Mouse (Mus musculus): ENCODE results near the gene Taar1. TPM values are rescaled to one million over a fixed set of nuclear protein-coding genes. Genes with fewer than 3 reads are reported as not detected.

Gene Taar1
- total RNA-seq, 2 experiments from 2014 or later = not detected

- ATAC-seq (replicated peaks; ENCODE audit: low FRiP score, low TSS enrichment, poor library complexity, severe bottlenecking) = no peak
Measured at GRCm38 (mm10) chr10:23964921-23965610, 44.9 kb downstream of the Taar1 start.

GRCm38 (mm10) chr10:23970656-23971165, 50.6 kb downstream of the Taar1 start, which contains the start of gene Taar5:
Taar5 (plus strand) TSS chr10:23970706.
- ATAC-seq (replicated peaks; ENCODE audit: low FRiP score, low TSS enrichment, poor library complexity, severe bottlenecking) = no peak

Other genes starting within 250 kb of the Taar1 start
- gene Rps12, start 133.1 kb upstream of the Taar1 start, total RNA-seq (2014; fragmentation: Nextera tagmentation) = 11,537 and 12,520 TPM in 2 replicates
- 1,872 and 1,888 TPM in 2 replicates for gene Rps12, start 133.1 kb upstream of the Taar1 start, total RNA-seq (2017)
- 3.7 and 4.9 TPM in 2 replicates for gene Slc18b1, start 123.4 kb upstream of the Taar1 start, total RNA-seq (2014; fragmentation: Nextera tagmentation)
- 0.89 and 1.4 TPM in 2 replicates for gene Slc18b1, start 123.4 kb upstream of the Taar1 start, total RNA-seq (2017)
- gene Vnn3, start 68.9 kb upstream of the Taar1 start, total RNA-seq (2014; fragmentation: Nextera tagmentation) = not detected in 2 replicates
- gene Vnn3, start 68.9 kb upstream of the Taar1 start, total RNA-seq (2017) = not detected in 2 replicates
- not detected in 2 replicates for gene Vnn1, start 25.7 kb upstream of the Taar1 start, total RNA-seq (2014; fragmentation: Nextera tagmentation)
- gene Vnn1, start 25.7 kb upstream of the Taar1 start, total RNA-seq (2017) = not detected in 2 replicates
- gene Taar2, start 18.2 kb downstream of the Taar1 start, total RNA-seq (2014; fragmentation: Nextera tagmentation) = not detected in 2 replicates
- not detected in 2 replicates for gene Taar2, start 18.2 kb downstream of the Taar1 start, total RNA-seq (2017)
- not detected in 2 replicates for gene Taar3, start 29.2 kb downstream of the Taar1 start, total RNA-seq (2014; fragmentation: Nextera tagmentation)
- gene Taar3, start 29.2 kb downstream of the Taar1 start, total RNA-seq (2017) = not detected in 2 replicates
- not detected in 2 replicates for gene Taar4, start 40.1 kb downstream of the Taar1 start, total RNA-seq (2014; fragmentation: Nextera tagmentation)
- not detected in 2 replicates for gene Taar4, start 40.1 kb downstream of the Taar1 start, total RNA-seq (2017)
- not detected in 2 replicates for gene Taar5, start 50.4 kb downstream of the Taar1 start, total RNA-seq (2014; fragmentation: Nextera tagmentation)
- gene Taar5, start 50.4 kb downstream of the Taar1 start, total RNA-seq (2017) = not detected in 2 replicates
- gene Taar6, start 65.3 kb downstream of the Taar1 start, total RNA-seq (2014; fragmentation: Nextera tagmentation) = not detected in 2 replicates
- gene Taar6, start 65.3 kb downstream of the Taar1 start, total RNA-seq (2017) = not detected in 2 replicates
- not detected in 2 replicates for gene Taar7a, start 73.1 kb downstream of the Taar1 start, total RNA-seq (2014; fragmentation: Nextera tagmentation)
- gene Taar7a, start 73.1 kb downstream of the Taar1 start, total RNA-seq (2017) = not detected in 2 replicates
- not detected in 2 replicates for gene Taar7b, start 79.6 kb downstream of the Taar1 start, total RNA-seq (2014; fragmentation: Nextera tagmentation)
- gene Taar7b, start 79.6 kb downstream of the Taar1 start, total RNA-seq (2017) = not detected in 2 replicates
- gene Taar7d, start 106.9 kb downstream of the Taar1 start, total RNA-seq (2014; fragmentation: Nextera tagmentation) = not detected in 2 replicates
- not detected in 2 replicates for gene Taar7d, start 106.9 kb downstream of the Taar1 start, total RNA-seq (2017)
- gene Taar7e, start 117.3 kb downstream of the Taar1 start, total RNA-seq (2014; fragmentation: Nextera tagmentation) = not detected in 2 replicates
- not detected in 2 replicates for gene Taar7e, start 117.3 kb downstream of the Taar1 start, total RNA-seq (2017)
- gene Taar7f, start 129.2 kb downstream of the Taar1 start, total RNA-seq (2014; fragmentation: Nextera tagmentation) = not detected in 2 replicates
- gene Taar7f, start 129.2 kb downstream of the Taar1 start, total RNA-seq (2017) = not detected in 2 replicates
- not detected in 2 replicates for gene Taar8a, start 156.1 kb downstream of the Taar1 start, total RNA-seq (2014; fragmentation: Nextera tagmentation)
- gene Taar8a, start 156.1 kb downstream of the Taar1 start, total RNA-seq (2017) = not detected in 2 replicates
- gene Taar8b, start 171.9 kb downstream of the Taar1 start, total RNA-seq (2014; fragmentation: Nextera tagmentation) = not detected in 2 replicates
- not detected in 2 replicates for gene Taar8b, start 171.9 kb downstream of the Taar1 start, total RNA-seq (2017)
- gene Taar8c, start 181.6 kb downstream of the Taar1 start, total RNA-seq (2014; fragmentation: Nextera tagmentation) = not detected in 2 replicates
- gene Taar8c, start 181.6 kb downstream of the Taar1 start, total RNA-seq (2017) = not detected in 2 replicates
- not detected in 2 replicates for gene Taar9, start 189.2 kb downstream of the Taar1 start, total RNA-seq (2014; fragmentation: Nextera tagmentation)
- not detected in 2 replicates for gene Taar9, start 189.2 kb downstream of the Taar1 start, total RNA-seq (2017)
- gene Stx7, start 228.9 kb downstream of the Taar1 start, total RNA-seq (2014; fragmentation: Nextera tagmentation) = 18.7 and 32.2 TPM in 2 replicates
- 28.1 and 29.5 TPM in 2 replicates for gene Stx7, start 228.9 kb downstream of the Taar1 start, total RNA-seq (2017)

Data from megakaryocyte-erythroid progenitor cell, adult 5-6 weeks (primary cell).